ENCODE assay signal across 22 mouse cellular contexts in the genomic region with DNA sequence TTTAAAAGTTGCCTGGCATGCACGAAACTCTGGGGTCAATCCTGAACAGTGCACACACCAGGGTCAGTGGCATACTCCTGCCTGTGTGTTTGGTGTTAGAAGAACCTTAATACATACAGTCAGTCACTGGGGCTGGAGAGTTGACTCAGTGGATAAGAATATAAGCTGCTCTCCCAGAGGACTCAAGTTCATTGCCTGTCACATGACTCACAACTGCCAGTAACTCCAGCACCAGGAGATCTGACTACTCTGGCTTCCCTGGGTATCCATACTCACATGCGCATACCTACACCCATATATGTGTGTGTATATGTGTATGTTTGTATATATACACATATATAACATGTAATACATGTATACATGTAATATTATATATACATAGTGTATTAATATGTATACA.
"Had no signal": no experiment of that assay in that cellular context is flagged by ENCODE, and none has a peak within 500 bp of the region (broad histone marks: within the 10 kb centered on the region; RNA-seq: fewer than 3 reads in every experiment).

No protein-coding gene starts in this region.

- H3K4me2 ChIP-seq: lung, embryonic 15.5 days; midbrain, embryonic 11.5 days; midbrain, embryonic 13.5 days; midbrain, embryonic 15.5 days; neural tube, embryonic 13.5 days; neural tube, embryonic 15.5 days had no signal

- H3K4me3 ChIP-seq: lung, embryonic 15.5 days; megakaryocyte, embryonic 14.5 days; midbrain, embryonic 13.5 days; midbrain, embryonic 15.5 days; myocyte; neural tube, embryonic 13.5 days; neural tube, embryonic 15.5 days had no signal

- H3K9ac ChIP-seq: liver, postnatal 0 days; lung, embryonic 15.5 days; midbrain, embryonic 13.5 days; midbrain, embryonic 15.5 days; neural tube, embryonic 13.5 days; neural tube, embryonic 15.5 days had no signal

- DNase-seq: liver, postnatal 0 days; lung, adult 2 months; lung, postnatal 14 days; lung, postnatal 36 days; retina, postnatal 1 day; right cerebral cortex, adult 18-20 months; right cerebral cortex, postnatal 25 days; right cerebral cortex, postnatal 4 days; spleen, adult 18-20 months; thymus, adult 18-20 months; thymus, postnatal 25 days; thymus, postnatal 4 days had no signal

- H3K4me1 ChIP-seq: midbrain, embryonic 13.5 days; midbrain, embryonic 15.5 days; neural tube, embryonic 15.5 days had no signal

- H3K9me3 ChIP-seq: lung, embryonic 15.5 days; megakaryocyte, embryonic 14.5 days; midbrain, embryonic 13.5 days; midbrain, embryonic 15.5 days; neural tube, embryonic 13.5 days; neural tube, embryonic 15.5 days had no signal

- ATAC-seq: liver, postnatal 0 days; lung, postnatal 0 days; midbrain, embryonic 13.5 days; midbrain, embryonic 15.5 days had no signal

- H3K27me3 ChIP-seq: lung, embryonic 15.5 days; megakaryocyte, embryonic 14.5 days; midbrain, embryonic 13.5 days; midbrain, embryonic 15.5 days; neural tube, embryonic 13.5 days; neural tube, embryonic 15.5 days had no signal

- H3K27ac ChIP-seq: lung, embryonic 15.5 days; macrophage; midbrain, embryonic 13.5 days; midbrain, embryonic 15.5 days; neural tube, embryonic 13.5 days; neural tube, embryonic 15.5 days had no signal
